Mouse (Mus musculus) testis, postnatal 10 days (tissue): Measurements from ENCODE around the gene Plxnb2.

Source experiments
- DNase-seq: peaks from one replicate; pipeline ENCODE4 v3.0.0; 2021; ENCODE audit warnings: low spot score

Gene Plxnb2

DNA sequence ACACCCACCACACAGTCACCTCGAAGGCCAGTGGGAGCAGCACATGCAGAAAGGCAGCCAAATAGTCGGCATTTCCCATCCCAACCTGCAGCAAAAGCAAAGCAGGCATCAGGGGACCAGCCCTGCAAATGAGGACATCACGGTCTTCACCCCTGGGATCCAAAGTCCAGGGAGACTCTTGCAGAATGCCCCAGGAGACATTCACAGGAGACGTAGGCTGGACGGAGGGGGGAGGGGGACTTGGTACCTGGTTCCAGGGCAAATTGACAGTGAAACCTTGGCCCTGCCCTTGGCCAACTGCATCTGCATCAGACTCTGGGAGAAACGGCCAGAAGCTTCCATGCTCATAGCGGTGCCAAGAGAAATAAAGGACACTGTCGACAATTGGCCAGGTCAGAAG, 54.0 kb downstream of the Plxnb2 start:
- DNase-seq, result no peak

DNA sequence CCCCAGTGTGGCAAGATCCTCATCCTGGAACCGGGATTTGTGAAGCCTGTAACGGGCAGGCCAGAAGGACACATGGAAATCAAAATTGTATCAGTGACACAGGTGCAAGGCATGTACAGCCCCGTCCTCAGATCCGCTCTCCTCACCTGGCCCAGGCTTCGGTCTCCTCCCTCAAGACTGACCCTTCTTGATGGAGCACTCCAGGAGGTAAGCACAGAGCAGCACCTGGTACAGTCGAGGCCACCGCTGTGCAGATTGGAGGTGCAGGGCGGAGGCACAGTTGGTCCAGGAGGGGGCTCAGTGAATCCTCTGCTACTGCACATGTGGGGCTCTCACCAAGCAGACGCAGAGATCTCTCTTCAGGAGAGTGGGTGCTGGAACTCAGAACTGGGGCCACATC, 55.2 kb downstream of the Plxnb2 start:
- no peak for DNase-seq

DNA sequence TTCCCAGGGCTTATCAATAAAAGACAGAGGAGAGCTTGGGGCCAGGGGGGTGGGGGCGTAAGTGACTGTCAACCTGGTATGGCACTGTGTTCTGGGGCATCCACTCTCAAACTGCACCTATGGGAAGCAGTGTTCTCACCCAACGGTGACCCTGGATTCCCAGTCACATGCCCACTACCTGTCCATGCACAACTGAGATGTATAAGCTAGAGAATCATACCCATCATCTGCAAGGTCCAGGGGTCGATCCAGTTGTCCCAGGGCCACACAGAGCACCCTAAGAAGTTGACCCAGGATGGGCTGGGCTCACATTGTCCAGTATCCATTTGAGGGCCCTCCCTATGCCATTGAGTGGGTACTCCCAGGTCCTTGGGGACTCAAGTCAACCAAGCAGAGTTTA, 56.3 kb downstream of the Plxnb2 start:
- no peak for DNase-seq

DNA sequence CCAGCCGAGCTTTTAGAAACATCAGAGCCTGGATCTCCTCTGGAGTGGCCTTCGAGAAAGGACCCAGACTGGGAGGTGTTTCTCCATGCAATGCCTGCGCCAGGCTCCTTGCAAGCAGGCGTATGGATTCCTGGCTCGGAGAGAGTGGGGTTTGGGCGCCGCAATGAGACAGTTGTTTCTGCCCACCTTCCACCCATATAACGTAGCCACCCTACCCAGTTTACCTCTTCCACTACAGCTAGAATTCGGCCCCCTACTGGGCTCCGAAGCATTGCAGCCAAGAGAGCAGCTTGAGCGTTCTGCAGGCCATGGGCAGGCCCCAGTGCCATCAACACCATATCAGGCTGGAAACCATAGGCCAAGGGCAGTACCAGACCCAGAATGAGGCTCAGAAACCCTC, 57.0 kb downstream of the Plxnb2 start:
- DNase-seq, result peak; percentile 79

DNA sequence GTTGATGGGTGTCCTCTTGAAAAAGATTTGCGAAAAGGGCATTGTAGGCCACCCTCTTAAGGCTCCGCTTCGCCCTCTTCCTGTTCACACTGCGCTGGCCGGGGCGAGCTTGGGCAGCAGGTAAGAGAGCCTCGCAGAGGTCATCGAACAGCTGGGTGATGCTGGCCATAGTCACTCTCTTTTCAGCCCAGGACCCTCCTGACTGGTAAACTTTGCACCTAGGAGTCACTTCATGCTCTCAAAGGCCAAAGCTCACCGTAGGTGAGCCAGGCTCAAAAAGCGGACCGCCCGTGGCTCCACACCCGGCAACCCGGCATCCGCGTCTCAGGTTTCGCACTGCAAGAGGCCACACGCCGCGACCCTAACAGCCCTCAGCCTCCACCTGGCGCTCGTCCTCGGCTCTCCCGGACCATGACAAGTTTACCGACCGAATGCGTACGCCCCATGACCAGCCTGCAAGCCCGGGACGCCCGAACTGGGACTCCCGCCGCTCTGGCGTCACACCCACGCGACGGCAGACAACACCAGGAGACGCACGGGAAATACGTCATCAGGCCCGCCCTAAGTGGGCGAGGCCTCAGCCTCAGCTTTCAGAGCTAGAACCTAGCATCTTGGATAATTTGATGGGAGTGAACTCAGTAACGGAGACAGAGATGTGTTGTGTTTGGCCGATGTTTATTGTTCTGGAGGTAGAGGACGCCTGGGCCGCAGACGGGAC, 57.8 kb downstream of the Plxnb2 start, which contains the start of gene Tubgcp6:
Tubgcp6 (minus strand) TSS at position 464 of the 718 bp plus-strand sequence.
- DNase-seq, result peak; percentile 97

DNA sequence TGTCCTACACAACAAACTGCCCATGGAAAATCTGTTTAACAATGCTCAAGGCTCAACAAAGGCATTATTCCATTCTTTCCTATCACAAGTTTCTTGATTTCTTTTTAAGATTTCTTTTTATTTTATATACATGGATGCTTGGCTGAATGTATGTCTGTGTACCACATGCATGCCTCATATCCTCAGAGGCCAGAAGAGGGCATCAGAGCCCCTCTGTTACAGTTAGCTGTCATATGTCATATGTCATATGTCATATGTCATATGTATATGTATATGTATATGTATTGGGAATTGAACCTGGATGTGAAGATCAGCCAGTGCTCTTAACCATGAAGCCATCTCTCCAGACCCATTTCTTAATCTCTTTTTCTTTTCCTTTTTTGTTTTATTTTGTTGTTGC, 62.6 kb downstream of the Plxnb2 start:
- DNase-seq, result no peak

DNA sequence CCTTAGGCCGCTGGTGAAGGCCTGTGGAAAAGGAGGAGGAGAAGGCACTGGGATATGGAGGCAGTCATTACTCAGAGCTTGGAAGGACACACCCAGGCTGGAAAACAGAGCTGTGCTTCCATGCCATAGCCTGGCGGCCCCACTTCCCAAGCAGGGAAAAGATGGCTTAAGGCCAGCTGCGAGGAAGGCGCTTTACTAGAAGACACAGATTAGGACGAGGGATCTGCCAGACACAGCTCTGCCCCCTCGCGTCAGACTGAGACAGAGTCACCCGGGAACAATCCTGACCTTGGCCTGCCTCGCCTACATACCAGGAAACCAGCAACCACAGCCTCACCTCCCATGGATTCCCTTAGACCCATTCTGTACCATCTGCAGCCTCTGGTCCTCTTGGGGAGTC, 70.4 kb downstream of the Plxnb2 start:
- DNase-seq, result peak; percentile 80

DNA sequence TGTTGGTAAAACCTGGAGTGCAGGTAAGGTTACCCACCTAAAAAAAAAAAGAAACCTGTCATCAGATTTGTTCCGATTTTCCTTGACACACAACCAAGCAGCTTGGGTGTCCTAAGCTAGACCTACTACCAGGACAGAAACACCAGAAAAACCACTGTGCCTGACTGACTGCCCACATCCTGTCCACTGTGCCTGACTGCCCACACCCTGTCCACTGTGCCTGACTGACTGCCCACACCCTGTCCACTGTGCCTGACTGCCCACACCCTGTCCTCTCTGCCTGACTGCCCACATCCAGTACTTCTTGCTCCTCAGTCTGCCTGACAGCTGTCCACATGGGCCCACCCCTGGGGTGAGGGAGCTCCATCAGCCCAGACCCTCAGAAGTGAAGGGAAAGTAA, 73.6 kb downstream of the Plxnb2 start:
- no peak for DNase-seq

DNA sequence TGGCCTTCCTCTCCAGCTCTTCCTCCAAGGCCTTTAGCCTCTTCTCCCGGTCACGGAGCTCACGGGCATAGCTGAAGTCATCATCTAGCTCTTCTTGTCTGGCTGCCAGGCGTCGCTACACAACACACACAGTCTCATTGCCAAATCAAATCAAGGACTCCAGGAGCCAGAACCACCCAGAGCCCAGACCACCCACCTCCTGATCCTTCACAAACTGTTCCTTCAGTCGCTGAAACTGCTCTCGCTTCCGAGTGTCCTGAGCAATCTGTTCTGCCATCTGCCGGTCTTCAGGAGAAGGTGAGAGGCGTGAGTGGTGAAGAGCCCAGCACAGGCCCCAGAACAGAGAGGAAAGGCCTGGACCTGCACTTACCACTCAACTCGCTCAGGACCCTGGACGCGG, 74.5 kb downstream of the Plxnb2 start:
- no peak for DNase-seq
